Mouse (Mus musculus): ENCODE data around the gene Sds. TPM values are rescaled to one million over a fixed set of nuclear protein-coding genes. Genes with fewer than 3 reads are reported as not detected.
A peak's percentile ranks its signal among the peaks of the same experiment; 100 is the strongest.

Sds gene
- 0.40 and 0.80 TPM in 2 replicates for polyA plus RNA-seq (2015; fragmentation: Nextera tagmentation; extraction: Ambion mirVana)

DNA sequence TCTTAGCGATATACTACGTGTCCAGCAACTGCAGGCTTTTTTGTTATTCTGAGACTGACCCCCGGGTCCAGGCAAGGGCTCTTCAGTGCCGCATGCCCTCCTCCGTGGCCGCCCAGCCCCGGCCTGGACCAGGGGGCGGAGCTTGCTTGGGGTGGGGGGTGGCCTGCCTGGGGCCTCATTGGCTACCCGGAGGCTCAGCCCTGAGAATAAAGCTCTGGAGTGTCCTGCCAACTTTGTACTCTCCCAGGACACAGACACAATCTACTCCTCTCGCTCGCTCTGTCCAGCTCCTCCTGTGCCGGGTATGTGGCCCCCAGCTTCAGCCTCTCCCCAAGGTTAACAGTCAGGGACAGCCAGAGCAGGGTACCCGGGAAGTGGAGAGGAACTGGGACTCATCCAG, at the start of gene Sds:
Gene Sds (plus strand): TSS at position 231 of the 400 bp plus-strand sequence.
- Histone ChIP-seq H3K27me3 (replicated peaks; ENCODE audit: control insufficient read depth, insufficient read depth, low read length) (no peaks in the 10 kb centered on the region), H3K4me1 (ENCODE audit: control insufficient read depth, insufficient read depth, low read depth, low read length) (no peaks in the 10 kb centered on the region), H3K36me3 (ENCODE audit: control insufficient read depth, insufficient read depth, low read length) (no peaks in the 10 kb centered on the region), H3K4me3 (ENCODE audit: low read length) (no peak within 1 kb of the TSS), H3K9ac (ENCODE audit: low read depth, low read length) (no peak within 1 kb of the TSS), H3K27ac (ENCODE audit: low read depth, low read length) (no peak within 1 kb of the TSS), H3K9me3 (ENCODE audit: control insufficient read depth, low read length) (no peaks in the 10 kb centered on the region), H3K4me2 (ENCODE audit: low read length) (no peak within 1 kb of the TSS)
- ATAC-seq, result no peak; the same call in 1 of the 2 replicates
- 24% methylated on average over 13 of the region's 13 CpGs for WGBS

- H3K9me3 ChIP-seq (ENCODE audit: control insufficient read depth, low read length), result no peaks in the 10 kb centered on the region
- H3K4me2 ChIP-seq (ENCODE audit: low read length), result peak overlapping the region; percentile 61
- H3K27ac ChIP-seq (ENCODE audit: low read depth, low read length), result peak overlapping the region; percentile 85
- no peak; the same call in 1 of the 2 replicates for ATAC-seq
- no peaks in the 10 kb centered on the region for H3K4me1 ChIP-seq (ENCODE audit: control insufficient read depth, insufficient read depth, low read depth, low read length)
- peak overlapping the region; percentile 29 for H3K4me3 ChIP-seq (ENCODE audit: low read length)
- H3K9ac ChIP-seq (ENCODE audit: low read depth, low read length), result peak overlapping the region; percentile 62
- under 1% methylated on average over 10 of the region's 10 CpGs for WGBS
- H3K36me3 ChIP-seq (ENCODE audit: control insufficient read depth, insufficient read depth, low read length), result no peaks in the 10 kb centered on the region
- H3K27me3 ChIP-seq (replicated peaks; ENCODE audit: control insufficient read depth, insufficient read depth, low read length), result peaks cover 20% of the 10 kb centered on the region
Observed at GRCm38 (mm10) chr5:120426572-120426971, 49.8 kb upstream of the Sds start.

GRCm38 (mm10) chr5:120427451-120427938, 48.8 kb upstream of the Sds start:
- H3K36me3 ChIP-seq (ENCODE audit: control insufficient read depth, insufficient read depth, low read length), result no peaks in the 10 kb centered on the region
- under 1% methylated on average over 33 of the region's 33 CpGs for WGBS
- H3K4me3 ChIP-seq (ENCODE audit: low read length), result peak overlapping the region; percentile 29
- no peaks in the 10 kb centered on the region for H3K9me3 ChIP-seq (ENCODE audit: control insufficient read depth, low read length)
- no peaks in the 10 kb centered on the region for H3K4me1 ChIP-seq (ENCODE audit: control insufficient read depth, insufficient read depth, low read depth, low read length)
- H3K27ac ChIP-seq (ENCODE audit: low read depth, low read length), result peak overlapping the region; percentile 85
- H3K9ac ChIP-seq (ENCODE audit: low read depth, low read length), result peak overlapping the region; percentile 62
- peak overlapping the region; percentile 61 for H3K4me2 ChIP-seq (ENCODE audit: low read length)
- H3K27me3 ChIP-seq (replicated peaks; ENCODE audit: control insufficient read depth, insufficient read depth, low read length), result peaks cover 20% of the 10 kb centered on the region
- no peak for ATAC-seq

- peak overlapping the region; percentile 61 for H3K4me2 ChIP-seq (ENCODE audit: low read length)
- peak overlapping the region; percentile 62 for H3K9ac ChIP-seq (ENCODE audit: low read depth, low read length)
- peak overlapping the region; percentile 29 for H3K4me3 ChIP-seq (ENCODE audit: low read length)
- H3K4me1 ChIP-seq (ENCODE audit: control insufficient read depth, insufficient read depth, low read depth, low read length), result no peaks in the 10 kb centered on the region
- H3K36me3 ChIP-seq (ENCODE audit: control insufficient read depth, insufficient read depth, low read length), result no peaks in the 10 kb centered on the region
- H3K27me3 ChIP-seq (replicated peaks; ENCODE audit: control insufficient read depth, insufficient read depth, low read length), result peaks cover 20% of the 10 kb centered on the region
- no peak for ATAC-seq
- peak overlapping the region; percentile 85 for H3K27ac ChIP-seq (ENCODE audit: low read depth, low read length)
- WGBS, result 1% methylated on average over 21 of the region's 21 CpGs
- no peaks in the 10 kb centered on the region for H3K9me3 ChIP-seq (ENCODE audit: control insufficient read depth, low read length)
Observed at GRCm38 (mm10) chr5:120428189-120428838, 48.0 kb upstream of the Sds start.

DNA sequence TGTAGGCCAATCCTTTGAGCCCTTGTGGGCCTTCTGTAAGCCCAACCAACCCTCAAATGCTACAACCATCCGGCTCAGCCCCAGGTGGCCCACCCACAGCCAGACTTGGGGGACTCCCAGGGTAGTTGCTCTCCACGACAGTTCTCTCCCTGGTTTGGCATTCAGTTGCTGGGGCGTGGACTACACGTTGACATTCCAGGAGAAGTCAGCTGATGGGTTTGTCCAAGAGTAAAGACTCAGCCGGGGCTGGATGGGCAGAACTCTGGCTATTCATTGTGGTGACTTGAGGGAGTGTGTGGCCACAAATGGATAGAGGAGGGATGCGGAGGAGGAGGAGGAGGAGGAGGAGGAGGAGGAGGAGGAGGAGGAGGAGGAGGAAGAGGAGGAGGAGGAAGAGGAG, 47.3 kb upstream of the Sds start:
- Histone ChIP-seq H3K9ac (ENCODE audit: low read depth, low read length) (peak overlapping the region; percentile 50), H3K27me3 (replicated peaks; ENCODE audit: control insufficient read depth, insufficient read depth, low read length) (peaks cover 23% of the 10 kb centered on the region)
- WGBS, result 6% methylated on average over 5 of the region's 6 CpGs

GRCm38 (mm10) chr5:120429692-120430091, 46.6 kb upstream of the Sds start:
- H3K27me3 ChIP-seq (replicated peaks; ENCODE audit: control insufficient read depth, insufficient read depth, low read length), result peaks cover 27% of the 10 kb centered on the region
- peak overlapping the region; percentile 61 for H3K4me2 ChIP-seq (ENCODE audit: low read length)
- H3K4me3 ChIP-seq (ENCODE audit: low read length), result peak overlapping the region; percentile 31
- H3K9ac ChIP-seq (ENCODE audit: low read depth, low read length), result peak overlapping the region; percentile 62
- WGBS, result 1% methylated on average over 6 of the region's 6 CpGs
- H3K36me3 ChIP-seq (ENCODE audit: control insufficient read depth, insufficient read depth, low read length), result no peaks in the 10 kb centered on the region
- no peak for ATAC-seq
- peak overlapping the region; percentile 63 for H3K27ac ChIP-seq (ENCODE audit: low read depth, low read length)
- no peaks in the 10 kb centered on the region for H3K4me1 ChIP-seq (ENCODE audit: control insufficient read depth, insufficient read depth, low read depth, low read length)
- no peaks in the 10 kb centered on the region for H3K9me3 ChIP-seq (ENCODE audit: control insufficient read depth, low read length)

More for the DNA sequence above, 47.3 kb upstream of the Sds start:
- H3K27ac ChIP-seq (ENCODE audit: low read depth, low read length), result peak overlapping the region; percentile 85
- ATAC-seq, result no peak
- peak overlapping the region; percentile 29 for H3K4me3 ChIP-seq (ENCODE audit: low read length)
- peak overlapping the region; percentile 61 for H3K4me2 ChIP-seq (ENCODE audit: low read length)
- H3K36me3 ChIP-seq (ENCODE audit: control insufficient read depth, insufficient read depth, low read length), result no peaks in the 10 kb centered on the region
- no peaks in the 10 kb centered on the region for H3K4me1 ChIP-seq (ENCODE audit: control insufficient read depth, insufficient read depth, low read depth, low read length)
- no peaks in the 10 kb centered on the region for H3K9me3 ChIP-seq (ENCODE audit: control insufficient read depth, low read length)

DNA sequence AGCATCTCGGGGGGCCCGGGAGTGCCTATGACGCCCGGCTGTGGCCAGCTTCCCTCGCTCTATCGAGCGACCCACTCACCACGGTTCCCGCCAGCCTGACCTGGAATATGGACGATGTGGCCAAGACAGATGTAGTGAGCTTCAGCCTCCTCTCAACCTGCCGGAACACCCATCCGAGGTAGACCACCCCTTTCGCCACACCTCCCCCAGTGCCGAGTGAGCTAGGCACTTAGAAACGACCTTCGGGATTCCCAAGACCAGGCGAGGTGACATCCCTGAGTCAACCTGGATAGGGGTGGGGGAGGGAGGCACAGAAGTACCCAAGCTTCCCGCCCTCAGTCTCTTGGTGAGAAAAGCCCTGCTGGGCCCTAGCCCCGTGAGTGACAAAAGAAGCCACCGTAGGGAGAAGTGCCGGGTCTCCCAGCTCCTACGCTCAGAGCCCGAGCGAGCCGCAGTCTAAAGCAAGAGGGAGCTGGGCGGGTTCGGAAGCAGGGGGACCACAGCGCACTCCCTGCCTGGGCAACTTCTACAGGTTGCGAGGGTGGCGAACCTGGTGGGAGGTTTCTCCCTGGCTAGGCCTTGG, 45.2 kb upstream of the Sds start:
- peak; percentile 37 for ATAC-seq

DNA sequence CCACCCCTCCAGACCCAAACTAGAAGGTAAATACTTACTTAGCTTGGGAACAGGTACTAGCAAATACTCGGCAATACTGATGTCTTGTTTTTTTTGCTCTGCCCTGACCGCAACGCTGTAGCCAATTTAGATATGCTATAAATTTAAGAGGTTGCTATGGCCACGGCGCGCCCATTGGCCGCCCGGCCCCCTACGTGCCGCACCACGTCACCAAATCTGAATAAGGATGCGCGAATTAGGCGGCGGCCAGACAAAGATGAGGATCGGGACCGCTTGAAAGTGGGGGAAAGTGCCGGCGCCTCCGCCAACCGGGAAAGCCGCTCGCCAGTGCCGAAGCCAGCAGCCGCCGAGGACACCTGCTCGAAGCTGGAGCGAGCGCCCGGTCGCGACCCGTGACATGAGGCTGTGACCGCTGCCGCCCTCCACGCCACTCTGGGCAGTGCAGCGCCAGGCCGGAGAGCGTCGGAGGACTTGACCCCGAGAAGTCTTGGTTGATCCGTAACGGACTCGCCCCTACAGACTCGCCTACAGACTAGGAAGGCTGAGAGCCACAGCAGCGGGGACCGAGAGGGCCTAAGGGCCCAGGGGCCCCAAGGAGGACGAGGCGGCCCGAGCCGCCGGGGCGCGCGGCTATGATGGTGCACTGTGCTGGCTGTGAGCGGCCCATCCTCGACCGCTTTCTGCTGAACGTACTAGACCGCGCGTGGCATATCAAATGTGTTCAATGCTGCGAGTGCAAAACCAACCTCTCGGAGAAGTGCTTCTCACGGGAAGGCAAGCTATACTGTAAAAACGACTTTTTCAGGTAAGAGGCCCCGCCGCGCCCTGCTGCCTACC, 44.5 kb upstream of the Sds start, which contains the start of gene Lhx5:
Gene Lhx5 (plus strand): TSS at position 51 of the 837 bp plus-strand sequence.
- Histone ChIP-seq H3K4me2 (ENCODE audit: low read length) (peak within 1 kb of the TSS; percentile 46), H3K4me1 (ENCODE audit: control insufficient read depth, insufficient read depth, low read depth, low read length) (peaks cover 3% of the 10 kb centered on the region; the same call in 1 of the 2 replicates), H3K9me3 (ENCODE audit: control insufficient read depth, low read length) (no peaks in the 10 kb centered on the region), H3K4me3 (ENCODE audit: low read length) (peak within 1 kb of the TSS; percentile 49), H3K27me3 (replicated peaks; ENCODE audit: control insufficient read depth, insufficient read depth, low read length) (peaks cover 27% of the 10 kb centered on the region), H3K36me3 (ENCODE audit: control insufficient read depth, insufficient read depth, low read length) (no peaks in the 10 kb centered on the region), H3K9ac (ENCODE audit: low read depth, low read length) (peak within 1 kb of the TSS; percentile 68), H3K27ac (ENCODE audit: low read depth, low read length) (peak within 1 kb of the TSS; percentile 86)
- under 1% methylated on average over 60 of the region's 69 CpGs for WGBS
- ATAC-seq, result peak; percentile 82

More for the DNA sequence above, 45.2 kb upstream of the Sds start:
- Histone ChIP-seq H3K27ac (ENCODE audit: low read depth, low read length) (peak overlapping the region; percentile 86), H3K9me3 (ENCODE audit: control insufficient read depth, low read length) (no peaks in the 10 kb centered on the region), H3K4me2 (ENCODE audit: low read length) (peak overlapping the region; percentile 46), H3K36me3 (ENCODE audit: control insufficient read depth, insufficient read depth, low read length) (no peaks in the 10 kb centered on the region), H3K4me1 (ENCODE audit: control insufficient read depth, insufficient read depth, low read depth, low read length) (peaks cover under 1% of the 10 kb centered on the region; the same call in 1 of the 2 replicates), H3K9ac (ENCODE audit: low read depth, low read length) (peak overlapping the region; percentile 68), H3K27me3 (replicated peaks; ENCODE audit: control insufficient read depth, insufficient read depth, low read length) (peaks cover 27% of the 10 kb centered on the region), H3K4me3 (ENCODE audit: low read length) (peak overlapping the region; percentile 49)
- under 1% methylated on average over 30 of the region's 30 CpGs for WGBS
